Mouse (Mus musculus): Measurements from ENCODE around the gene Olfr649.

Gene Olfr649

GRCm38 (mm10) chr7:104195885-104196284 lies at the start of gene Olfr649:
Gene Olfr649 (minus strand): TSS chr7:104195985.
- in situ Hi-C loops (cut with MboI, MseI): no loop called here

GRCm38 (mm10) chr7:104244287-104245181 lies 48.7 kb upstream of the Olfr649 start, which contains the start of gene Trim34a:
Gene Trim34a (plus strand): TSS chr7:104244457.
- in situ Hi-C loops (cut with MboI, MseI): loop anchor here (5.0 to 10.0 kb wide), 2 partner anchors 70 to 88 kb away; partner anchors contain the start of gene Trim12a

DNA sequence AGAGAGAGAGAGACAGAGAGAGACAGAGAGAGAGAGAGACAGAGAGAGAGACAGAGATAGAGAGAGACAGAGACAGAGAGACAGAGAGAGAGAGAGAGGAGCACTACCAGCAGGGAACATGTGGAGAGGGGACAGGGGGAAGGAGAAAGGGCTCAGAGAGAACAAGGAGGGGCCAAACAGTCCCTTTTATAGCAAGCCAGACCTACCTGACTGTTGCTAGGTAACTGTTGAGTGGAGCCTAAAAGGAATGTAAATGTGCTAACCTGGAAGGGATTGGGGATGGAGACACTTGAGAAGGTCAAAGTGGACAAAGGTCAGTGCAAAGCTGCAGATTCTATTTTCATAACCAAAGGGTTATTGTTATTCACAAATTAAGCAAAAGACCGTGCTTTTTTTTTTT lies 47.8 kb upstream of the Olfr649 start:
- in situ Hi-C loops (cut with MboI, MseI): loop anchor here (10.0 kb wide), 1 partner anchor 71 kb away; the partner anchor contains the start of gene Trim12a

- in situ Hi-C loops (cut with MboI, MseI): loop anchor here (10.0 kb wide), 1 partner anchor 74 kb away; the partner anchor contains the start of gene Trim12a
Observed at GRCm38 (mm10) chr7:104240857-104241256, 45.1 kb upstream of the Olfr649 start.

DNA sequence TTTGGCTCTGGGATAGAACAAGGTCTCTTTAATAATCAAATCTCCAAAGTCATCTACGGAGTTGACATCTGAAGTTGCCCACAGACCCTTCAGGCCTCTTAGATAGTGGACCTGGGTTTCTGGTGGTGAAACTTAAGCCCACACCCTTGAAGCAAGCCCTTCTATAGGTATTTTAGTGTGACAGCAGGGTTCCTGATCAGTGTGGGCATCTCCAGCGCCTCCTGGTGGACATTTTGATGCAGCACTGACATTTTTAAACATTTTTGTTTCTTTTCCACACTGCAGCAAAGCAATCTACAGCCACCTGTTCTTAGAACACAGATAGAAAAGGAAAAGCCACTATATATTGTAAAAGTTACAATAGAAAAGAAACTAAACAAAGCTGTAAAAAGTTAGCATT lies 35.4 kb upstream of the Olfr649 start:
- in situ Hi-C loops (cut with MboI, MseI): no loop called here

DNA sequence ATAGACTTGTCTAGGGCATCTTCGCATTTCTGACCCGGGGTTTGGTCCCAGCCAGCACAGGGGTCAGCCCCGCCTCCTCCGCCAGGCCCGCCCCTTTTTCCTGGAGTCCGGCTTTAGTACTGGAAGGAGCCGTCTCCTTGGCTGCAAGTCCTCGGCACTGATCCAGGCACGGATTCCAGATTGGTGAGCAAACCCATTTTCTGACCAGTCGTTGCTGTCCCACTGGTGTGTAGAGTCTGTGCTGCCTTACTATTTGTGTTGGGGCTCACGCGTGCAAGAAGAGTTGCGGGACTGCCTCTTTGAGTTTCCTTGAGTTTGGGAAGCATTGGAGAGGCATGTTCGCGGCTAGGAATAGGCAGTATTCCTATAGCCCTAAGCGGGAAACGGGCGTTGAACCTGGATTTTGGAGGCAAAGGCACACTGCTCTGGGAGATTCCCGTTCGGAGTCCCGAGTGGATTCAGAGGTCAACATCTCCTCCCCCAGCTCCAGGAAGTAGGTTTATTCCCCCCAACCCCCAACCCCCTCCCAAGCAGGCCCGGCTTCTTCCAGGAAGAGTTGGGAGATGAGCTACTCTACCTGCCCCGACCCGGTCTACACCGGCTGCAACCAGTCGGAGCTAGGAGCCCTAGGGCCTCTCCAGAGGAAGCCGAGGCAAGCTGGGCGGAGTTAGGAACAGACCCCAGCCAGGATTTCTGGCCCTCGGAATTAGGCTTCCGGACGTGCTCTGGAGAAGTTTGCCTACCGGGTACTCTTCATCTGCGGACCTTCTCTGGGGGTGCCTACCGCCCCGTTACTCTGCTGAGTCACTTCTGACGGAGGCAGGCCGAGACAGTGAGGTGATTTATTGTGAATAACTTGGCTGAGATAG lies 23.1 kb upstream of the Olfr649 start, which contains the start of gene Trim6:
Gene Trim6, plus strand, starts transcription at position 93 of the 869 bp plus-strand sequence.
- in situ Hi-C loops (cut with MboI, MseI): no loop called here

GRCm38 (mm10) chr7:104217881-104218280 lies 22.1 kb upstream of the Olfr649 start:
- in situ Hi-C loops (cut with MboI, MseI): no loop called here

GRCm38 (mm10) chr7:104216011-104216535 lies 20.3 kb upstream of the Olfr649 start:
- in situ Hi-C loops (cut with MboI, MseI): no loop called here

- in situ Hi-C loops (cut with MboI, MseI): no loop called here
Observed at GRCm38 (mm10) chr7:104206197-104206596, 10.4 kb upstream of the Olfr649 start.

DNA sequence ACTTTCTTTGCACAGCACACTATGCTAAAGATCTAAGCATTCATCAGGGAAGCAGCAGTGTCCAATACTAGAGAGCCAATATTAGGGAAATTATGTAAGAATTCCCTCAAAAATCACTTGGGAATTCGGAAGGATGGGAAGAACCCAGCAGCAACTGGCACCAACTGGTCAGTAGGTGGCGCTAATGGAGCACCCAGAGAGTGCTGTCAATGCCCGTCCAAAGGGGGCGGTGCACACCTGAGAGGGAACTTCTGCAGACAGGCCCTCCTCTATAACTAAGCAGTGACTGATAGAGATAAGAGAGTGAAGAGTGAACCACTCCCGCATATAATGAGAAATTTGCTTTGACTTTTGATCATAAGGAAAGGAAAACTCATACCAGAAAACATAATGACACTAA lies 4.0 kb upstream of the Olfr649 start:
- in situ Hi-C loops (cut with MboI, MseI): loop anchor here (5.0 kb wide), 1 partner anchor 407 kb away; no protein-coding TSS in a partner anchor

DNA sequence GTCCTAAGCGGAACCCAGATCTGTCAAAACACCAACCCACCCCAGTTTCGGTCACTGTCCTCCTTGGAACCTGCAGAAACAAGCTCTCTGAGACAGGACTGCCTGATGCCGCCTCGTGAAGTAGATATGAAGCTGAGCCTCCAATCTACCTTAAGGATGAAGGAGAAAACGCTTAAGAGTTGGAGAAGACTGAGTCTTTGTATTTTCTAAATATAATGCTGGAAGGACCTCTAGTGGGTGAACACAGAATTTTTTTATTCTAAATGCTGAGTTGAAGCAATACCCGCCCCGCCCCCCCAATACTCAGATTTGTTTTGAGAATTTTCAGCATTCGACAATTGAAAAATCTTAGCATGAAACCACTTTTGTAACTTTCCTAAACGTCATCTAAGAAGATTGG lies 4.5 kb downstream of the Olfr649 start:
- in situ Hi-C loops (cut with MboI, MseI): no loop called here

- in situ Hi-C loops (cut with MboI, MseI): loop anchor here (10.0 kb wide), 1 partner anchor 238 kb away; the partner anchor contains the start of gene Olfr633
Observed at GRCm38 (mm10) chr7:104183292-104183691, 12.5 kb downstream of the Olfr649 start, which contains the start of gene Olfr648. Gene Olfr648 (minus strand): TSS chr7:104183392.

- in situ Hi-C loops (cut with MboI, MseI): no loop called here
Observed at GRCm38 (mm10) chr7:104179074-104179473, 16.7 kb downstream of the Olfr649 start.

- in situ Hi-C loops (cut with MboI, MseI): no loop called here
Observed at GRCm38 (mm10) chr7:104178422-104179054, 17.2 kb downstream of the Olfr649 start.

GRCm38 (mm10) chr7:104175085-104175484 lies 20.7 kb downstream of the Olfr649 start:
- in situ Hi-C loops (cut with MboI, MseI): no loop called here

DNA sequence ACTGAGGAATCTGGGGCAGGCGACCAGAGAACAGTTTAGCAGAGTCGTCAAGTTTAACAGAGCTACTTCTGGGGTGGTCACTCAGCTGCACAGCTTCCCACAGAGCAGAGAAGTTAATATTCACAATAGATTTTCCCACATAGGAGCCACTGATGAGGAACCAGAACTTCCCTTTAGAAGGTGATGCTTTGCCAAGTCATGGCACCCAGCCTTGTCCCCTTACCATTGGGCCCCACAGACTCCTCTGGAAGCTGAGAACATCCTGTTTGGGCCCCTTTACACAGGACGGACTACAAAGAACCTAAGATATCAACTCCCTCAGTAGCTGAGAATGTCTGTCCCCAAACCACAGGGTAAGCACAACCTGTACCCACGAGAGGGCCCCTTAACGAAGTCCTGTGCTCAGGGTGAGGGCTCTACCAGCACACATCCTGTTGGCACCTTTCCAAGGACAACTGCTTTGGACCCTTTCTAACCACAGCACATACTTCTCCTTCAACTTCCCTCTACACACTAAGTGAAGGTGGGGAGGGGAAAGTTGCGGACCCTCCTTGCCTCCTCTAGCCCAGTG lies 26.1 kb downstream of the Olfr649 start:
- in situ Hi-C loops (cut with MboI, MseI): no loop called here

DNA sequence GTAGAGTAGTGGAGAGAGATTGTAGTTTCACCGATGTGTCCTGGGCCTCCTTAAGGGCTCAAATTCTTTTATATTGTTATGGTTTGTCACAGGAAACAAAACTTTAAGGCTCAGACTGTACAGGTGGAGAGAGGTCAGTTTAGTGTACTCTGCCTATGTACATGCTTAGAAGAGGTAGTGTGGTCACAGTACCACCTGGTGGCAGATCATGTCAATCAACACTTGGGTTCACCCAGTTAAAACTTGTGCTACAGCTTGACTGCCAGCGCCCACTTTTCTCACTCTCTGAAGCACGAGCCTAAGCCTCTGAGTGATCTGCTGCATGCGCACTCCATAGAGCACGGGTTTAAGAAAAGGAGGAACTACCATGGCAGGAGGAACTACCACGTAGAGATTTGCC lies 28.7 kb downstream of the Olfr649 start:
- in situ Hi-C loops (cut with MboI, MseI): no loop called here

DNA sequence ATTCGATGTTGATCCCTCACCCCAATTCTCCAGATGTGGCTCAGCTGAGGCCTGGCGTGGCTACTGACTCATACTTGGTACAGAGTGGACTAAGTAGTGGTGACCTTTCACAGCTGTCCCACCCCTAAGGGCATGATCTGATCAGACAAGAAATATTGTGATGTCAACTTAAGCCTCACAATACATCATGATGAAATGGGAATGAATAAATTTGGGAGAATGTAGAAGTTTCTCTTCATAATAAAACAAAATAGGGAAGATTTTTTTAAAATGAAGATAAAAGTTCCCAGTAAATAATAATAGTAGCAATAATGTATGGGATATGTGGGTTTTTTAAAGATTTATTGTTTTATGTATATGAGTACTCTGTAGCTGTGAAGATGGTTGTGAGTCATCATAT lies 45.3 kb downstream of the Olfr649 start, which contains the start of gene Ubqlnl:
Gene Ubqlnl, minus strand, starts transcription at position 101 of the 400 bp plus-strand sequence.
- in situ Hi-C loops (cut with MboI, MseI): no loop called here

DNA sequence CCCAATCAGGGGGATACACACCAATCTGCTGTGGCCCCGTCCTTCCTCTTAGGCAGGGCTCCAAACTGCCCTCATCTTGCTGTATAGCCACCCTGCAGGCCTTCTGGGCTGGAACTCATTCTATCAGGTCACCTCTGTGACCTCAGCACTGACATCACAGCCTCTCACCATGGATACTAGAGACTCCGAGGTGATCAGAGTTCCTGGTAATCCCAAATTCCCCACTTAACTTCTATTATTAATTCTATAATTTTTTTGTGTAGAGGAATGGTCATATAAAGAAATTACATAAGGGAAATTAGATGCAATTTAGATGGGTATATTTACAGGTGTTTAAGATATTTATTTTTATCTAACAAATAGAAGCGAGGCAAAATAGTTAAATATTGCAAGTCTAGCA lies 52.6 kb downstream of the Olfr649 start, which contains the start of gene Ubqln3:
Gene Ubqln3, minus strand, starts transcription at position 101 of the 400 bp plus-strand sequence.
- in situ Hi-C loops (cut with MboI, MseI): no loop called here

Data from regulatory T cell (primary cell).